Mouse (Mus musculus): ENCODE measurements at regions not wholly inside any gene's neighbourhood (a gene's known extent, or its start where the extent isn't known, plus 50 kb on each side); places are given as distances from the start of the nearest gene placed in this dataset.
A peak's percentile ranks its signal among the peaks of the same experiment; 100 is the strongest.
"Not testable (repeated sequence)": the region's sequence is repeated elsewhere in the genome, so short reads cannot be mapped to it uniquely, and the experiment has no call there.

- Histone ChIP-seq H3K4me1 (peaks cover 16% of the 10 kb centered on the region), H3K4me2 (no peak overlapping the region), H3K27me3 (no peaks in the 10 kb centered on the region), H3K27ac (no peak overlapping the region), H3K9ac (no peak overlapping the region), H3K36me3 (ENCODE audit: poor library complexity, severe bottlenecking) (no peaks in the 10 kb centered on the region), H3K4me3 (no peak overlapping the region), H3K9me3 (replicated peaks) (no peaks in the 10 kb centered on the region)
- 36% methylated on average over 5 of the region's 5 CpGs for WGBS
- ATAC-seq = no peak
Observed at GRCm38 (mm10) chr14:87746011-87746410, 329.6 kb downstream of the Tdrd3 start.

DNA sequence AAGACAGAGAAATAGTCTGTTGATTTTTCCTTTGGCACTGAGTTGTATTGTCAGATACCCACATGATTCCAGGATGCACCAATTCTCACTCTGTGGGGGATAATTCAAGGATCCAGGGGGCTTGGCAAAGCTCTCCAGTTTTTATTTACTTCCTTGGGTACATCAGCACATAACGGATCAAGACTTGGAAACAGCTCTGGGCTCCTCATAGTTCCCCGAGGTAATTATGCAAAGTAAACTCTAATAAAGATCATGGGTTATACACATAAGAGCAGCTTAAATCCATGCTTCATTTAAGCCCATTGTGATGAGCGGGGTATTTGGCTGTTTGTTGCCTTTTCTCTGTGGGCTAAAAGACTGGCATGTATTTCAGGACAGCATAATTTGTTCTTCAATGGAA, 332.6 kb downstream of the Tdrd3 start:
- no peak overlapping the region for H3K9ac ChIP-seq
- no peaks in the 10 kb centered on the region for H3K27me3 ChIP-seq
- 8% methylated on average over 3 of the region's 3 CpGs for WGBS
- no peak overlapping the region for H3K4me3 ChIP-seq
- peaks cover 16% of the 10 kb centered on the region for H3K4me1 ChIP-seq
- no peaks in the 10 kb centered on the region for H3K36me3 ChIP-seq (ENCODE audit: poor library complexity, severe bottlenecking)
- no peak overlapping the region for H3K27ac ChIP-seq
- no peaks in the 10 kb centered on the region for H3K9me3 ChIP-seq (replicated peaks)
- no peak overlapping the region for H3K4me2 ChIP-seq
- peak; percentile 64 for ATAC-seq

GRCm38 (mm10) chr14:87749762-87750161, 333.3 kb downstream of the Tdrd3 start:
- peak; percentile 22; the same call in 1 of the 2 replicates for ATAC-seq
- no peak overlapping the region for H3K9ac ChIP-seq
- no peak overlapping the region for H3K4me2 ChIP-seq
- H3K9me3 ChIP-seq (replicated peaks) = no peaks in the 10 kb centered on the region
- no peak overlapping the region for H3K4me3 ChIP-seq
- H3K27me3 ChIP-seq = no peaks in the 10 kb centered on the region
- peaks cover 16% of the 10 kb centered on the region for H3K4me1 ChIP-seq
- no peak overlapping the region for H3K27ac ChIP-seq
- H3K36me3 ChIP-seq (ENCODE audit: poor library complexity, severe bottlenecking) = no peaks in the 10 kb centered on the region

GRCm38 (mm10) chr14:87750665-87751170, 334.3 kb downstream of the Tdrd3 start:
- no peaks in the 10 kb centered on the region for H3K9me3 ChIP-seq (replicated peaks)
- peak; percentile 50; the same call in 1 of the 2 replicates for ATAC-seq
- WGBS = 87% methylated on average over 3 of the region's 3 CpGs

GRCm38 (mm10) chr14:87754744-87755143, 338.3 kb downstream of the Tdrd3 start:
- no peaks in the 10 kb centered on the region for H3K4me1 ChIP-seq
- no peak overlapping the region for H3K9ac ChIP-seq
- ATAC-seq = peak; percentile 19; the same call in 1 of the 2 replicates
- H3K36me3 ChIP-seq (ENCODE audit: poor library complexity, severe bottlenecking) = no peaks in the 10 kb centered on the region
- H3K4me3 ChIP-seq = no peak overlapping the region
- no peaks in the 10 kb centered on the region for H3K27me3 ChIP-seq
- no peak overlapping the region for H3K4me2 ChIP-seq
- no peak overlapping the region for H3K27ac ChIP-seq
- 58% methylated on average over 4 of the region's 4 CpGs for WGBS
- no peaks in the 10 kb centered on the region for H3K9me3 ChIP-seq (replicated peaks)

More at GRCm38 (mm10) chr14:87750665-87751170, 334.3 kb downstream of the Tdrd3 start:
- H3K4me2 ChIP-seq = no peak overlapping the region
- no peaks in the 10 kb centered on the region for H3K36me3 ChIP-seq (ENCODE audit: poor library complexity, severe bottlenecking)
- no peak overlapping the region for H3K9ac ChIP-seq
- no peaks in the 10 kb centered on the region for H3K27me3 ChIP-seq
- peaks cover 10% of the 10 kb centered on the region; the same call in 1 of the 2 replicates for H3K4me1 ChIP-seq
- no peak overlapping the region for H3K27ac ChIP-seq
- no peak overlapping the region for H3K4me3 ChIP-seq

GRCm38 (mm10) chr14:87775332-87775890, 359.0 kb downstream of the Tdrd3 start:
- Histone ChIP-seq H3K4me1 (peaks cover 3% of the 10 kb centered on the region; the same call in 1 of the 2 replicates), H3K36me3 (ENCODE audit: poor library complexity, severe bottlenecking) (no peaks in the 10 kb centered on the region), H3K27me3 (no peaks in the 10 kb centered on the region), H3K9me3 (replicated peaks) (no peaks in the 10 kb centered on the region), H3K9ac (no peak overlapping the region), H3K4me2 (no peak overlapping the region), H3K4me3 (no peak overlapping the region), H3K27ac (no peak overlapping the region)
- peak; percentile 53 for ATAC-seq

DNA sequence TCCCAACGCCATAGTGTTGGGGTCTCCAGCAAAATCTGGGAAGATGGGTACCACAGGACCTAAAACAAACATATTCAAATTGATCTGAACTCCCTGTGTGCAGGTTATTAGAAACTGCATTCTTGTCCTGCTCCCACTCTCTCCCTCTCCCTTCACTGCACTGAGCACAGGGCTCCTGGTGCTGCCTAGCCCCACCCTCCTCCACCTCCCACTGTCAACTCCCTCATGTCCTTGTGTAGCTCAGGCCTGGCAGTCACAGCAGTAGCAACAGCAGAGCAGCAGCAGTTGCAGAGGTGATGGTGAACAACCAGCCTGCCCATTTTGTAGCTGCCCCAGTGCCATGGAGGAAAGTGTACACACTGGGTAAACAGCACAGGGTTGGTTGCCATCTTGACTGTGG, 383.4 kb downstream of the Tdrd3 start:
- no peaks in the 10 kb centered on the region for H3K9me3 ChIP-seq (replicated peaks)
- no peak for ATAC-seq
- H3K4me3 ChIP-seq = no peak overlapping the region
- 95% methylated on average over 1 of the region's 1 CpGs for WGBS
- H3K27ac ChIP-seq = no peak overlapping the region
- no peak overlapping the region for H3K4me2 ChIP-seq
- no peaks in the 10 kb centered on the region for H3K27me3 ChIP-seq
- no peaks in the 10 kb centered on the region for H3K36me3 ChIP-seq (ENCODE audit: poor library complexity, severe bottlenecking)
- no peak overlapping the region for H3K9ac ChIP-seq
- no peaks in the 10 kb centered on the region for H3K4me1 ChIP-seq

GRCm38 (mm10) chr14:87809664-87810063, 393.2 kb downstream of the Tdrd3 start:
- ATAC-seq, H3K27ac ChIP-seq: not testable (repeated sequence)
- 91% methylated on average over 15 of the region's 15 CpGs for WGBS

DNA sequence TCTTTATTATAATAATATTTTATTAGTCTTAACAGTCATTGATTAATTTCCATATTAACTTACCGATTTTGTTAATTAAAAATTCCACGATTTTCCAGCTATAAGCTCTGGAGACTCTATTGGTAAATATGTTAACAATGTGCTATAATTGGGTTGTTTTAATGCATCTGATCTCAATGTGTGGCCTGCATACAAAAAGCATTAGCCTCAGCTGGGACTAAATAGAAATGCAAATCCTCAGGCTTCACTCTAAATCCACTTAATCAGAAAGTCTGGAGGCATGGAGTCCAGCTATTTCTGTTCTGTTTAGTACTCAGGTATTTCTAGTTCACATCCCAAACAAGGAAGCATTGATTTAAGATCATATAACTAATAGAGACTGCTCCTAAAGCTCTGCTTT, 427.7 kb downstream of the Tdrd3 start:
- H3K4me1 ChIP-seq = no peaks in the 10 kb centered on the region
- H3K4me3 ChIP-seq = no peak overlapping the region
- no peaks in the 10 kb centered on the region for H3K9me3 ChIP-seq (replicated peaks)
- 55% methylated on average over 2 of the region's 2 CpGs for WGBS
- no peak overlapping the region for H3K9ac ChIP-seq
- no peak for ATAC-seq
- H3K27ac ChIP-seq = no peak overlapping the region
- no peaks in the 10 kb centered on the region for H3K27me3 ChIP-seq
- no peak overlapping the region for H3K4me2 ChIP-seq
- H3K36me3 ChIP-seq (ENCODE audit: poor library complexity, severe bottlenecking) = no peaks in the 10 kb centered on the region

More at GRCm38 (mm10) chr14:87809664-87810063, 393.2 kb downstream of the Tdrd3 start:
- H3K4me3 ChIP-seq; H3K36me3 ChIP-seq (ENCODE audit: poor library complexity, severe bottlenecking); H3K4me2 ChIP-seq; H3K9me3 ChIP-seq (replicated peaks); H3K27me3 ChIP-seq; H3K9ac ChIP-seq; H3K4me1 ChIP-seq: not testable (repeated sequence)

GRCm38 (mm10) chr14:87861486-87861885, 445.0 kb downstream of the Tdrd3 start:
- WGBS = 84% methylated on average over 3 of the region's 3 CpGs
- ATAC-seq = no peak
- no peak overlapping the region for H3K4me3 ChIP-seq
- no peaks in the 10 kb centered on the region for H3K9me3 ChIP-seq (replicated peaks)
- no peaks in the 10 kb centered on the region for H3K27me3 ChIP-seq
- no peak overlapping the region for H3K4me2 ChIP-seq
- H3K9ac ChIP-seq = no peak overlapping the region
- H3K36me3 ChIP-seq (ENCODE audit: poor library complexity, severe bottlenecking) = no peaks in the 10 kb centered on the region
- no peak overlapping the region for H3K27ac ChIP-seq
- H3K4me1 ChIP-seq = peaks cover 14% of the 10 kb centered on the region

DNA sequence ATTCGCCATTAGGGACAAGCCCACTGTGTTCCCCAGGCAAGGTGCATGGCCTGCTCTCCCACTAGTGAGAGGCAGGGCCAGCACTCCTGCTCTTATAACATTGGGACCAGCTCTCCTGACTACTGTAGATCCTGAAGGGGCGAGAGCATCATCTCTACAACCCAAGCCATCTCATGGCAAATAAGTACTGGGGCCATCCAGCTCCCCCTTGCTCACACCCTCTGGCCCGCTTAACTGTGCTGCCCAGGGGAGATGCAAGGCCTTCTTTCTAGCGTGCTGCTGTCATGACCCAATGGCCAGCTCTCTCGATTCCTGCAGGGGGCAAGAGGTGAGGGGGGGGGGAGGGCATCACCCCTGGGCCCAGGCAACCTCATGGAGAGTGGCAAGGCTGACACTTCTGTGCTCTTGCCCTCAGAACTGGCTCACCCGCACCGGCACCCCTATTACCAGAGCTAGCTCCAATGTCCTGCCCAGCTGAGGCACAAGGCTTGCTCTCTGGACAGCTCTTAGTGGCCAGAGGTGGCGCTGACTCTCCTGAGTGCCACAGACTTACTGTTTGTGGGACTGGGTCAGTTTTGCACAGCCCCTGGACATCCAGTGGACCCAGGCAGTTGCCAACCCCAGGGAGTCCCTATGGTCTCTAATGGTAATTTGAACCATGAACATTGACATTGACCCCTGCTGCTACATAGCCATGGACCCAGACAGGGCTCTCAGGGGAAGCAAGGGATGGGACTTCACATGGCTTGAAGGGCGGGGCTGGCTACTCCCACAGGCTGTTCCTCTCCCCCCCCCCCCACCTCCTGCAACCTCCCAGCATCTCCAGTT, 448.2 kb downstream of the Tdrd3 start:
- WGBS = 92% methylated on average over 8 of the region's 9 CpGs
- no peaks in the 10 kb centered on the region for H3K36me3 ChIP-seq (ENCODE audit: poor library complexity, severe bottlenecking)

More for the DNA sequence above, 448.2 kb downstream of the Tdrd3 start:
- no peaks in the 10 kb centered on the region for H3K9me3 ChIP-seq (replicated peaks)
- H3K4me1 ChIP-seq = peaks cover 14% of the 10 kb centered on the region
- ATAC-seq = peak; percentile 39
- H3K27ac ChIP-seq = 0 out of 2 replicates have a peak overlapping the region, but pooled peaks have one; percentile 51
- no peaks in the 10 kb centered on the region for H3K27me3 ChIP-seq
- H3K9ac ChIP-seq = no peak overlapping the region
- no peak overlapping the region for H3K4me2 ChIP-seq
- no peak overlapping the region for H3K4me3 ChIP-seq
